Mouse (Mus musculus) testis, adult 2 months (tissue): Measurements from ENCODE around the gene Gcm1.

Experiments used
- CTCF ChIP-seq: fragments of 200-500 bp; IDR thresholded peaks from 2 replicates; pipeline ENCODE4 v1.5.1; 2012; ENCODE audit warnings: low read depth, mild to moderate bottlenecking, inconsistent platforms, low read length, moderate library complexity; ENCODE audit not compliant: control insufficient read depth, insufficient read depth, insufficient replicate concordance
- POLR2A ChIP-seq: fragments of 200-500 bp; IDR thresholded peaks from 2 replicates; pipeline ENCODE4 v1.6.1; 2012; ENCODE audit warnings: low read depth, mild to moderate bottlenecking, inconsistent platforms, low read length, moderate library complexity; ENCODE audit not compliant: control insufficient read depth

- TF ChIP-seq CTCF: no peak
- TF ChIP-seq POLR2A: no peak
Measured at GRCm38 (mm10) chr9:78032930-78033329, 18.8 kb upstream of the Gcm1 start.
